Mouse (Mus musculus) myocyte (in vitro differentiated cells): ENCODE data around the gene Dnah14.

Experiments used
- CEBPB ChIP-seq: IDR thresholded peaks from 2 replicates; pipeline ENCODE4 v1.6.1; 2011; ENCODE audit warnings: mild to moderate bottlenecking, moderate library complexity; ENCODE audit not compliant: poor library complexity, insufficient read depth, severe bottlenecking
- E2F4 ChIP-seq: IDR thresholded peaks from one replicate; pipeline ENCODE4 v1.6.1; 2011; ENCODE audit warnings: mild to moderate bottlenecking, control low read depth, moderate library complexity; ENCODE audit not compliant: insufficient read depth
- MAX ChIP-seq: IDR thresholded peaks from one replicate; pipeline ENCODE4 v1.6.1; 2011; ENCODE audit warnings: low read depth, mild to moderate bottlenecking, control low read depth
- MYOD1 ChIP-seq, 3 experiments: IDR thresholded peaks; one replicate each; pipeline ENCODE4 v1.6.1; 2011; ENCODE audit warnings: control low read depth in 2 of 3, low read depth in 2 of 3, mild to moderate bottlenecking in 2 of 3, moderate library complexity in 1 of 3; ENCODE audit not compliant: insufficient read length in 2 of 3, control insufficient read depth in 1 of 3
- MYOG ChIP-seq, 3 experiments: IDR thresholded peaks; one replicate each; pipeline ENCODE4 v1.6.1; 2011; ENCODE audit warnings: control low read depth in 2 of 3, low read depth in 2 of 3, mild to moderate bottlenecking in 2 of 3; ENCODE audit not compliant: insufficient read length in 2 of 3, control insufficient read depth in 1 of 3, insufficient read depth in 1 of 3
- POLR2A ChIP-seq: IDR thresholded peaks from one replicate; pipeline ENCODE4 v1.6.1; 2011; ENCODE audit warnings: low read depth, mild to moderate bottlenecking, control low read depth, moderate library complexity; ENCODE audit not compliant: insufficient read length
- POLR2AphosphoS2 ChIP-seq: IDR thresholded peaks from one replicate; pipeline ENCODE4 v1.6.1; 2011; ENCODE audit warnings: low read depth, control low read depth; ENCODE audit not compliant: insufficient read length
- REST ChIP-seq: IDR thresholded peaks from one replicate; pipeline ENCODE4 v1.6.1; 2011; ENCODE audit warnings: mild to moderate bottlenecking, control low read depth, moderate library complexity; ENCODE audit not compliant: insufficient read depth, insufficient read length
- SRF ChIP-seq: IDR thresholded peaks from one replicate; pipeline ENCODE4 v1.6.1; 2011; ENCODE audit warnings: low read depth; ENCODE audit not compliant: control insufficient read depth, insufficient read length
- TCF12 ChIP-seq: IDR thresholded peaks from one replicate; pipeline ENCODE4 v1.6.1; 2011; ENCODE audit warnings: mild to moderate bottlenecking, control low read depth; ENCODE audit not compliant: poor library complexity, insufficient read depth, severe bottlenecking
- TCF3 ChIP-seq: IDR thresholded peaks from one replicate; pipeline ENCODE4 v1.6.1; 2011; ENCODE audit warnings: low read depth, control low read depth; ENCODE audit not compliant: insufficient read length
- USF1 ChIP-seq: IDR thresholded peaks from one replicate; pipeline ENCODE4 v1.6.1; 2011; ENCODE audit warnings: low read depth, mild to moderate bottlenecking, control low read depth, moderate library complexity

- TF ChIP-seq MAX: no peak
- no peak for TF ChIP-seq CEBPB
- TF ChIP-seq USF1: no peak
- TF ChIP-seq POLR2A: no peak
- no peak for TF ChIP-seq REST
- no peak for TF ChIP-seq E2F4
- no peak for TF ChIP-seq TCF12
- TF ChIP-seq MYOD1 (IDR thresholded peaks at IDR 0.05; ENCODE audit: control insufficient read depth in 1 of 3, insufficient read length in 2 of 3, low read depth in 2 of 3): no peak
- TF ChIP-seq MYOG (IDR thresholded peaks at IDR 0.05; ENCODE audit: control insufficient read depth in 1 of 3, insufficient read depth in 1 of 3, insufficient read length in 2 of 3, low read depth in 2 of 3): no peak
- TF ChIP-seq POLR2AphosphoS2: no peak
- TF ChIP-seq TCF3: no peak
- TF ChIP-seq SRF: no peak
Measured at GRCm38 (mm10) chr1:181838111-181838510, 261.8 kb downstream of the Dnah14 start.
